Mouse (Mus musculus) embryo, embryonic 11 days (tissue): Measurements from ENCODE around the gene Bod1l.

ENCODE experiments used
- DNase-seq: peaks from one replicate; pipeline ENCODE4 v3.0.0-alpha.2; 2015

Bod1l gene

DNA sequence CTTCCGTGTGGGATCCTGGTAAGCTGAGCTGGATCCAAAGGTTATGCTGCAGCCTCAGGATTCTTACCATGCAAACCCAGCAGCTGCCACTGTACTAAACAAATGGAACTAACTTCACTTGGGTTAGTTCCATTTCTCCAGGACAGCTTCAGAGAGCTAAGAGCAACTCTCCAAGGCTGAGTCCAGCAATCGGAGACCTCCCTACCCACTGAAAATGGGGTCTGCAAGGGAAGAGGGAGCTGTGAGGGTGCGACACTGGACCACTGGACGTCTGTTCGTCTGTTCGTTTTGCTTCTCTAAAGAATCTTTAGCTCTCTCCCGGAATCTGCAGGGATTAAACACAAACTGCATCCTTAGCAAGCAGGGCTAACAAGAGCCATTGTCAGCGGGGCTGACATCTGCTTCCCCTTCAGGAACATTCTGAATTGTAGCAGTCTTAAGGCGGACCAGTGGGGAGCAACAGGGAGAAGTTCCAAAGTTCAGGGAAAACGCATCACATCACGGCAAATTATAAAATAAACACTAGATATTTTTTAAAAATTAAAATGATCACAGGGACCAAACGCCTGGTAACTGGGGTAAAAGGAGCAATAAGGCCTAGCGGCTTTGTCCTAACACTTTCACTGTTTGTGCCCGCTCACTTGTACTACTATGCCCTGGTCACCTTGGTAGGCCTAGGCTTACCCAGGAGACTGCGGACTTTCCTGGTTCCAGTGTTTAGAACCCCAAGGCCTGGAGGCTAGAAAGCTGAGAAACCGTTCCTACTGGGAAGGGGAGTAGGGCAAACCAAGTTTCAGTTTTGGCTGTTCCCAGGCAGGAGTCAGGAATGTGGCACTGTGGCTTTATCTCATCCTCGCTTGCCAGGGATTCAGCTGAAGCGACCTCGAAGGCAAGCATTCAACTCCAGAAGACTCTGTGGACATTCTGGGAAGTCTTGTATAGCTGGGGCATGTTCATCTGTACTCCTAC lies 85.2 kb downstream of the Bod1l start:
- DNase-seq, result no peak

DNA sequence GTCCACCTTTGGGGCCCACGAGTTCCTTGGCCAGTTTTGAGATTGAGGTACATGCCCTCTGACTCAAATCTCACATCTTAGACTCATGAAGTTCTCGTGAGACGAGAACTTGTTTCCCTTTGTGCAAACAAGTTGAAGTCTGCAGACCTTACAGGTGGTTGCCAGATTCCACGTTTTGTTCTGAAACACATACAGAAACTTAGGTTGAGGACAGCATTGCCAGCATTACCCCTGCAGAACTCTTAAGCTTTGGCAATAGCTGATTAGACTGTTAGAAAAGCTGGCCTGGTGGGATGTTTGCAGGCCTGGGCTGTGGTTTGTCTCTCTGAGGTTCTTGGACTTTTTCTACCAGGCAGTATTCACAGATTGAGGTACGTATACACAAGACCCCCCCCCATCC lies 86.8 kb downstream of the Bod1l start:
- DNase-seq, result no peak

DNA sequence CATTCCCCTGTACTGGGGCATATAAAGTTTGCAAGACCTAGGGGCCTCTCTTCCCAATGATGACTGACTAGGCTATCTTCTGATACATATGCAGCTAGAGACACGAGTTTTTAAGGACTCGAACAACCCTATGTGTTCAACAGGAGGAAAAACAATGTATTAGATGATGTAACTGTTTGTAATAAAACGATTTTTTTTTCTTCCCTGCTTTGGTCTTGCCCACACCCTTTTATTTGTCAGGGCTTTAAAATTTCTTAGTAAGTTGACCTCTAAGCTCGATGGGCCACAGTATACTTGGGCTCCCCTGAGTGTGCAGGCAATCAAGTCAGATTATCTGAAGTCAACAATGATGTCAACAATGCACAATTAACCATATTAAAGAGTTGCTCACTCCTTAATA lies 87.7 kb downstream of the Bod1l start:
- DNase-seq, result peak; percentile 9

DNA sequence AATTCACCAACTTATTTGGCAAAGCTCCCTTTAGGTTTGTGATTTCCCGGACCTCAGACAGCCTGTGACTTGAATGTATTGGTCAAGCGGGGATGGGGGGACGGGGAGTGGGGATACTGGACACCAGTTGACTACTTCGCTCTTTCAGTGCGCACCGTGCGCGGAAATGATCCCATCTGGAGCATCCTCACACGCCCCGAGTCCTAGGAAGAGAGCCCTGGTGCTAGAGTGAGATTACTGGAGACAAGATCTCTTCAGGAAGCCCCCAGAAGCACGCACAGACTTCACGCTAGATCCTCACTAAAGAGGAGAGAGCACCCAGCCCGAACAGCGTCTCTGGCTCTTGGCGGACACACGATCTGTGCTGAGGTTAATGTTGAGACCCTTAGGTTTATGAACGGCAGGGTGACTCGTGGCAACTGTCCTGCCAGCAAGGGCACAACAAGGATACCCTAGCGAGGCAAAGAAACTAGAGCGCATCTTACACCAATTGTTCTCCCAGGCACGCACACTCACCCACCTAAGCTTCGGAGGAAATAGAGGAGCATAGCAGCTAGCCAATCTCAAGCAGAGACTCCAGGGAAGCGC lies 88.6 kb downstream of the Bod1l start:
- DNase-seq, result peak; percentile 30

DNA sequence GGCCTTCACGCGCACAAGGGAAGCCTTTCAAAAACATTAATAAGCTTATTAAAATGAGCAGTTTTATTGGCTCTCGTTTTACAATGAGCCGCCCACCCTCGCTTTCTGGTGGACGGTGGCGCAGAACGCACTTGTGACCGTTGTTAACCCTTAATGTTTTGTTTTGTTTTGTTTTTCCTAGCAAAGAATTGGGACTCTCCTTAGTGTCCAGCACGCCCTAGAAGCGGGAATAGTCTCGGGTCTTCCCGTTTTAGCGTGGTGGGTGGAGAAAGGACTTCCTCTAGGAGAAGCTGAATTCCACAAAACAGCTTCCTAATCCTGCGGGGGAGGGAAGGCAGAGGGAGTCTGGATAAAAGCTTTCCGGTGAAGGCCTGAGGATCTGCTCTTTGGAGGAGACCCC lies 89.3 kb downstream of the Bod1l start:
- no peak for DNase-seq

GRCm38 (mm10) chr5:41754226-41754775 lies 89.8 kb downstream of the Bod1l start:
- peak; percentile 35 for DNase-seq

DNA sequence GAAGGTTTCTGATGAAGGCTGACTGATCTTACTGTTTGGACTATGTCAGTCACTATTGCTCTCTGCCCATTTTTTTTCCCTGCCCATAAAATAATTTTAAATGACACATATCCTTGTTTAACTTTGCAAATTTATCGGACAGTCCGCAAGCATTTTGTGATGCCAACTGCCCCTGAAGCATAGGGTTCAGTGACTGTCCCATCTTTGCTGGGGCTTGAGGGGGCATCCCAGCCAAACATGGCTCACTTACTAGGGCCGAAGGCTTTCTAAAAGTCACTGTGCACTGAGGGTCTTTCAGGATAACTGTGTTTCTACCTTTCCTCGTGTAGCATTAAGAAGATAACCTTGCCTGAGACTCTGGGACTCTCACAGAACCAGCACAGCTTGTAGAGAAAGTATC lies 91.4 kb downstream of the Bod1l start:
- peak; percentile 8 for DNase-seq

- DNase-seq, result no peak
These were observed 99.0 kb downstream of the Bod1l start for GRCm38 (mm10) chr5:41744898-41745780.

GRCm38 (mm10) chr5:41744234-41744633 lies 99.9 kb downstream of the Bod1l start:
- DNase-seq, result no peak

DNA sequence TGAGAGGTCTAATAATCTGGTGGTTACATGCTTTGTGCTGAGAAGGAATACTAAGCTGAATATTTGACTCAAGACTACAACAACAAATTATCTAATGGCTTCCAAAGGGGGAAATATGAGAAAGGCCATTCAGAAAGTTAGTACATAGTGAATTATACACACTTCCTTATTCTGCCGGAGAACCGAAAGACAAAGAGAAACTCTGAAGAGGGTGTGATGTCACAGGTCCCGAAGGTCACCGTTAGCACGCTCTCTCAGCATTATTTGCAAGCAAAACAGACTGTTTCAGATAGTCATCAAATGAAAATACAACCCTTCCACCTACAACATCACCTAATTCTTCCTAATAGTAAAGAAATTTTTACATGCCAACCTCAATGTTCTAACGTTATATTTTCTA lies 105.3 kb downstream of the Bod1l start:
- no peak for DNase-seq
